Mouse (Mus musculus): ENCODE data around the gene Cacna1d.

GRCm38 (mm10) chr14:30272976-30273375 lies 218.3 kb downstream of the Cacna1d start:
- TF ChIP-seq CTCF (IDR thresholded peaks at IDR 0.05; ENCODE audit: low read depth, low read length) (no peak), GATA1 (IDR thresholded peaks at IDR 0.05; ENCODE audit: borderline replicate concordance, low read length) (no peak), TAL1 (conservative IDR thresholded peaks at IDR 0.05; ENCODE audit: low read depth, low read length) (no peak)

All from G1E (cell line).